Mouse (Mus musculus) C2C12 (cell line): ENCODE data around the gene E130308A19Rik.

ENCODE experiments used
- CTCF ChIP-seq: IDR thresholded peaks from one replicate; pipeline ENCODE4 v1.5.1; 2011; ENCODE audit not compliant: control insufficient read depth, insufficient read depth, insufficient read length
- FOSL1 ChIP-seq: IDR thresholded peaks from one replicate; pipeline ENCODE4 v1.8.0; 2011; ENCODE audit warnings: mild to moderate bottlenecking, low read length; ENCODE audit not compliant: poor library complexity, insufficient read depth, severe bottlenecking
- MAX ChIP-seq: IDR thresholded peaks from one replicate; pipeline ENCODE4 v1.6.1; 2011; ENCODE audit warnings: mild to moderate bottlenecking, control low read depth

- TF ChIP-seq CTCF (no peak), FOSL1 (no peak), MAX (no peak)
These were observed 91.3 kb downstream of the E130308A19Rik start for GRCm38 (mm10) chr4:59717349-59717748.
